Mouse (Mus musculus) stomach, embryonic 14.5 days (tissue): ENCODE results near the gene Cyp4f13. TPM values are rescaled to one million over a fixed set of nuclear protein-coding genes. Genes with fewer than 3 reads are reported as not detected.

Experiments used
- ATAC-seq: fragments of 200-750 bp; cut with Nextera tagmentation; 2 replicates; pipeline ENCODE4 v1.8.0; 2017; ENCODE audit warnings: low read depth, moderate TSS enrichment; ENCODE audit not compliant: insufficient number of reproducible peaks, insufficient read depth, low FRiP score
- H3K27ac ChIP-seq: fragments of 300-500 bp; sonication (generic); 2 replicates; pipeline ENCODE4 v1.5.1; 2014; ENCODE audit warnings: mild to moderate bottlenecking, low read length, moderate library complexity, mixed read lengths
- H3K27me3 ChIP-seq: fragments of 300-500 bp; sonication (generic); 2 replicates; pipeline ENCODE4 v1.6.1; 2014; ENCODE audit warnings: low read length, control low read depth, mixed read lengths; ENCODE audit not compliant: control insufficient read depth, insufficient read depth
- H3K36me3 ChIP-seq: fragments of 300-500 bp; sonication (generic); 2 replicates; pipeline ENCODE4 v1.6.1; 2014; ENCODE audit warnings: mild to moderate bottlenecking, control low read depth, low read length, moderate library complexity, mixed read lengths; ENCODE audit not compliant: control insufficient read depth, insufficient read depth
- H3K4me1 ChIP-seq: fragments of 300-500 bp; sonication (generic); 2 replicates; pipeline ENCODE4 v1.6.1; 2014; ENCODE audit warnings: low read length, control low read depth, mixed read lengths; ENCODE audit not compliant: control insufficient read depth, insufficient read depth
- H3K4me2 ChIP-seq: fragments of 300-500 bp; sonication (generic); replicated peaks from 2 replicates; pipeline ENCODE4 v1.6.1; 2014; ENCODE audit warnings: low read depth, low read length, control low read depth
- H3K4me3 ChIP-seq: fragments of 300-500 bp; sonication (generic); 2 replicates; pipeline ENCODE4 v1.5.1; 2014; ENCODE audit warnings: low read depth, low read length, control low read depth
- H3K9ac ChIP-seq: fragments of 300-500 bp; sonication (generic); replicated peaks from 2 replicates; pipeline ENCODE4 v1.6.1; 2014; ENCODE audit warnings: low read depth, mild to moderate bottlenecking, control low read depth, low read length, moderate library complexity, mixed read lengths
- H3K9me3 ChIP-seq: fragments of 300-500 bp; sonication (generic); 2 replicates; pipeline ENCODE4 v1.6.1; 2016; ENCODE audit warnings: low read depth, low read length, control low read depth; ENCODE audit not compliant: control insufficient read depth
- WGBS: fragments of 180-500 bp; shearing (Covaris S2); extraction: QIAGEN DNeasy Blood & Tissue Kit; methylation state at CpG from one replicate; pipeline ENCODE4 v1.1.7; 2014; 5-methylcytosine and 5-hydroxymethylcytosine counted together
- polyA plus RNA-seq: library from polyadenylated mRNA; unstranded; fragments of >200 nt; fragmentation: Nextera tagmentation; extraction: Ambion mirVana; gene quantifications from 2 replicates; pipeline ENCODE4 v1.2.1, GENCODE M21; 2014

Cyp4f13 gene
- polyA plus RNA-seq, 1 experiment from 2014 or later = 18.8 TPM

- no peak overlapping the region for H3K4me3 ChIP-seq
- no peaks in the 10 kb centered on the region for H3K9me3 ChIP-seq
- H3K4me1 ChIP-seq = no peaks in the 10 kb centered on the region
- no peak overlapping the region for H3K27ac ChIP-seq
- no peak for ATAC-seq
- no peak overlapping the region for H3K9ac ChIP-seq
- WGBS = 89% methylated on average over 11 of the region's 11 CpGs
- H3K27me3 ChIP-seq = no peaks in the 10 kb centered on the region
- H3K36me3 ChIP-seq = peaks cover 17% of the 10 kb centered on the region
- H3K4me2 ChIP-seq = no peak overlapping the region
Observed at GRCm38 (mm10) chr17:32878773-32879172, 68.4 kb downstream of the Cyp4f13 start.

GRCm38 (mm10) chr17:32877471-32878171 is 69.6 kb downstream of the Cyp4f13 start:
- no peaks in the 10 kb centered on the region for H3K27me3 ChIP-seq
- no peak overlapping the region for H3K9ac ChIP-seq
- H3K4me3 ChIP-seq = no peak overlapping the region
- peak; percentile 63; the same call in 1 of the 2 replicates for ATAC-seq
- H3K9me3 ChIP-seq = no peaks in the 10 kb centered on the region
- 7% methylated on average over 22 of the region's 22 CpGs for WGBS
- H3K27ac ChIP-seq = no peak overlapping the region
- H3K36me3 ChIP-seq = peaks cover 5% of the 10 kb centered on the region; the same call in 1 of the 2 replicates
- peak overlapping the region; percentile 24 for H3K4me2 ChIP-seq
- no peaks in the 10 kb centered on the region for H3K4me1 ChIP-seq

Other genes with a start within 250 kb of the Cyp4f13 start
- 61.9 and 62.0 TPM in 2 replicates for gene Zfp871, start 159.1 kb downstream of the Cyp4f13 start, polyA plus RNA-seq
- 4.7 and 5.4 TPM in 2 replicates for gene Zfp811, start 137.5 kb downstream of the Cyp4f13 start, polyA plus RNA-seq
- 20.6 and 21.4 TPM in 2 replicates for gene Zfp799, start 117.1 kb downstream of the Cyp4f13 start, polyA plus RNA-seq
- 6.0 and 8.7 TPM in 2 replicates for gene Zfp870, start 55.8 kb downstream of the Cyp4f13 start, polyA plus RNA-seq
- gene Cyp4f14, start 30.1 kb downstream of the Cyp4f13 start, polyA plus RNA-seq = not detected in 2 replicates
- gene Zfp472, start 18.4 kb upstream of the Cyp4f13 start, polyA plus RNA-seq = 13.6 and 13.9 TPM in 2 replicates
- gene Zfp952, start 45.7 kb upstream of the Cyp4f13 start, polyA plus RNA-seq = 13.1 and 14.2 TPM in 2 replicates
- 14.1 and 15.8 TPM in 2 replicates for gene Zfp763, start 86.0 kb upstream of the Cyp4f13 start, polyA plus RNA-seq
- gene 4921501E09Rik, start 120.7 kb upstream of the Cyp4f13 start, polyA plus RNA-seq = not detected in 2 replicates
- 9.5 and 12.0 TPM in 2 replicates for gene Zfp563, start 141.9 kb upstream of the Cyp4f13 start, polyA plus RNA-seq
- gene Morc2b, start 192.3 kb upstream of the Cyp4f13 start, polyA plus RNA-seq = not detected in 2 replicates
- gene Olfr55, start 221.0 kb upstream of the Cyp4f13 start, polyA plus RNA-seq = not detected in 2 replicates
- not detected in 2 replicates for gene Olfr239, start 243.9 kb upstream of the Cyp4f13 start, polyA plus RNA-seq